Mouse (Mus musculus): ENCODE results near the gene Zfp462. TPM values are rescaled to one million over a fixed set of nuclear protein-coding genes. Genes with fewer than 3 reads are reported as not detected.

Zfp462 gene
- polyA plus RNA-seq, 1 experiment from 2014 or later = 0.57 TPM

DNA sequence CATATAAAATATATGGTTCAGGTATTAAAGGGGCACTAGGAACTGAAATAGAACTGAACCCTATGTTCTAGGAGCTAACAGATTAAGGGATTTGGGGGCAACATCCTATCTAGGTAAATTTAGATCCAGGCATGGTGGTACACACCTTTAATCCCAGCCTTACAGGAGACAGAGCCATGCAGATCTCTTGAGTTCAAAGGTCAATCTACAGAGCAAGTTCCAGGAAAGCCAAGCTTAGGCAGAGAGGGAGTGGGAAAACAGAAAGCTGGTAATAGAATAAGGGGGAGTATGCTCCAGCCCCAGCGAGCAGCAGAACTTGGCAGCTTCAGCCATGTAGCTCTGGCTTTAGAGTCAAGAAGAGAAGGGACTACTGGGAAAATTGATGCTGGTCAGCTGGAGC lies 50.4 kb downstream of the Zfp462 start:
- DNase-seq (ENCODE audit: low spot score) = no peak

DNA sequence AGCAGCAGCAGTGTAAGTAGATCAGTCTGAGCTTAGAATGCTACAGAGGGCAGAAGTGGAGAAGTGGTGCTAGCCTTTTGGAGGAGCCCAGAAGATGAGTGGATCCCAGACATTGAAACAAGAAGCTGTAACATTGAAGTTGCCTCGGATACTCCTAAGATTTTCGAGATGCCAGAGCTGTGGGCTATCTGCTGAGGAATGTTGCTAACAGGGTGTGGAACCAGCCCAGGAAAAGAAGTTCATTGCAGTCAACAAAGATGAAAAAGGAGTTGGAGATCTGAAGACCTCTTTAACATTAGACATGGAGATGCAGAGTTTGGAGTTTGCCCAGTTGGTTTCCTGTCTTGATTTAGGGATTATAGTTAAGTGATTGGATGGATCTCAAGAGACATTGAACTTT lies 51.2 kb downstream of the Zfp462 start:
- DNase-seq (ENCODE audit: low spot score) = no peak

DNA sequence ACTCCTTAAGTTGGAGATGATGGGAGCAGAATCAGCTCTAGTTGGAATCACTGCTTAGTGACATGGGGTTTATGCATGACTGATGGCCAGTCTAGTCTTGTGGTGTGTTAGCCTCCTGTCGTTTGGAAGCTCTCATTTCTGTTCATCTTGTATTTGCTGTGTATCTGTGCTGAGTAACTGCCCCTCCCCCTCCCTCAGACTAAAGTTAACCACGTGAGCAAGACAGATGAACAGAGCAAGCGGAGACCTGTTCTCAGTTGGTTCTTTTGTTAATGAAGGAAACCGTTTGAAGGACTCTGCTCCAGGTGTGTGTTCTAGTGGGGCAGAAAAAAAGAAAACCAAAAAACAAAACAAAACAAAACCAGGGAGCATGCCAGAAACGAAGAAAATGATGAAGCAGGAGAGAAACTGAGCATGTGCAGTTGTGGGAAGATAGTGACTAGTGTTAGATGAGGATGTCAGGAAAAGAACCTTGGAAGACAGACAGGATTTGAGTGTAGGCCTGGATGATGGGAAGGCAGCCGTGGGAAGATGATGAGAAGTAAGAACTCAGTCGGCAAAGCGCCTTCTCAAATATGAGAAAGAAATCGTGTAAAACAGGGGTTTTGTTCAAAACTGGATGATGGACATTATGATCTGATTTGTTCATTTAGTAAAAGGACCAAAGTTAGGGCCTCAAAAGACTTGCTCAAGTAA lies 53.4 kb downstream of the Zfp462 start:
- DNase-seq (ENCODE audit: low spot score) = no peak

DNA sequence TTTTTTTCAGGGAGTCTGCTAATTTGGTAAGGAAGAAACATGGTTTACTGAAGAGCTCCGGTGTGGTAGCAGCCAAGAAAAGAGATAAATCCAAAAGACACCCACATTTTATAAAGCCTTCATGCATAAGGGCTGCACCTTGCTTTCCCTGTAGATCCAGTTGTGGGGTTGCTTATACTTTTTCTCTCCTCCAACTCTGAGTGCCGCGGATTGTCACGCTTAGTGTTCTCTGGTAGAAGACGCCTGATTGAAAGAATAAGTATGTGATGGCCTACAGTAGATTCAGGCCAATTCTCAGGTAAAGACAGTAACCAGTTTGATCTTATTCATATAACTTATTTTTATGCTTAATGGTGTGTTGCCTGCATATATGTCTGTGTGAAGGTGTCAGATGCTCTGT lies 54.7 kb downstream of the Zfp462 start:
- no peak for DNase-seq (ENCODE audit: low spot score)

DNA sequence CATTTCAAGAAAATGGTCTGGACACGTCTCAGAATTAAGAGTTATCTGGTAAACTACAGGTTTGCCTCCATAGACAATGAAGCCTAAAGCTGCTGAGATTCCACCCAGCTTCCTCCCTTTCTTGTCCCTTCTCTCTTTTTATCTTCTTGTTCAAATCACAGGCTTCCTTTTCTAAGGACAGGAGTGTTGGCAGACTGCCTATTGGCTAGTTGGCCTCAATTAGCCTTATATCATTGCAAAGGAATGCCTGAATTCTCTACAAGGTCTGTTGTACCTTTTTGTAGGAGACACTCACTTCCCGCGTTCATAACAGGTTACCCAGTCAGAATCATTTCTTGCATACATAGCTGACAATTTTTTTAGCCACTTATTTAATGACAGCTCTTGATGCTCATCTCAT lies 56.5 kb downstream of the Zfp462 start:
- no peak for DNase-seq (ENCODE audit: low spot score)

DNA sequence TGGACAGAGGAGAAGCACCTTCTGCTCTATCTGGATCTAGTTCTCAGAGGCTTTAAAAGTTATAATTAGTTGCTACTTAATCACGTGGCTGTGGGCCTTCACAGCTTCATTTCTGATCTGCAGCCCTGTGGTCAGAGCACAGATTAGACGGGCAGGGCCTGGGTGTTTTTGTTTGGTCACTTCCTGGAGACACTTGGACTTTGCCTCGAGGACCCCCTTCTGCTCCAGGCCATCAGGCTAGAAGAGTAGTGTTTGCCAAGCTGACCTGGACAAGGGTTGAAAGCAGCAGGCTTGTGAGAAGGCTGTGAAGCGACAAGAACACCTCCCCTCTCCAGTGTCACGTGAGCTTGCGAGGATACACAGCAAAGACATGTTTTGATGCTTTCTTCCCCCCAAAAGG lies 58.3 kb downstream of the Zfp462 start:
- no peak for DNase-seq (ENCODE audit: low spot score)

DNA sequence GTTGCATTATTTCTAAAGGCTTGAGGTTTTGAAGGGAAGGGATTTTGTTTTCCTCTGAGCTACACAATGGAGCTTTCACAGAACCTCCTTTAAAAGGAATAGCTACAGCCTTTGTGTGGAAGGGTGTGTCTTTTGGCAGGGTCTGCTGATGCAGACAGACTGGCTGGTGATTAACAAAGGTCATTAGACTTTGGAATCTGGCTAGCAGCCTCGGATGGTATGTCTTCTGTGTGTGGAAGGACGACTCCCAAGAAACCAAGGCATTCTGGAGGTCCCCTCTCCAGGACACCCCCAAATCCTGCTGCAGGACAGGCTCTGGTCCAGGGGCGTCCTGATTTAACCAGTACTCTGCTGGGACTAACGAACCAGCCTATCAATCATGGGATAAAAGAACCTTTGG lies 60.2 kb downstream of the Zfp462 start:
- DNase-seq (ENCODE audit: low spot score) = no peak

DNA sequence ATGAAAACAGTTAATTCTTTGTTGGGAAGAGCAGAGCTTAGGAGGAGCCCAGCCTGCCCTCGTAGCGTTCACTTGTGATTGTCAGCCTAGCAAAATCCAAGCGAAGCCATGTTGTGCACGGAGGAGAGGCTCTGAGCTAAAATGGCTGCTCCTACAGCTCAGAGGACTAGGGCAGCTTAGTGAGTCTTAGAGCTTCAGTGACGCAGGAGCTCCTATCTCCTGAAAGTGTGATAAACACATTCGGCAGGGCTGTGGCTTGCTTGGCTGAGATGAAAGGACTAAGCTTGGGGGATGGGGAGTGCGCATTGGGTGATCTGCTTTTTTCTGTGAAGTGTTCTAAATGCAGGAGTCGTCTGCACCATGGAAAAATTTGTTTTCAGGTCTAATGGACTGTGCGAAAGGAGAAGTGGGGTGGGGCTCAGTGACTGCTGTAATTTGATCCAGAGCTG lies 60.7 kb downstream of the Zfp462 start:
- no peak for DNase-seq (ENCODE audit: low spot score)

DNA sequence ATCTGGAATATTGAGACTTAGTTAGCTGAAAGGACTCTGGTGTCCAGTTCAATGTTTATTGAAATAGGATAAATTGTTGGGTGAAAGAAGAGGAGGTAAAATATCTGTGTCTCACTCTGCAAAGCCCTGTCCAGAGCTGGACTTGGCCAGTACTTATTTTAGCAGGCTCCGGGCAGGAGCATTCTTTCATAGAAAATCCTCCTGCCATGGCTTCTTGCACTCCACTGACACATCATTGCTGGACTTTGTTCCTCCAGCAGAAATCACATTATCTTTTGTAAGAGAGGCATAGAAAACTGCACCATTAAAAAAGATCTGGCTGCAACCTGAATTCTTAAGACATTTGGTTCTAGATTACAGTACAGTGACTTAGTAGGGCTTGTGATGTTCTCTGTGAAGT lies 61.2 kb downstream of the Zfp462 start:
- DNase-seq (ENCODE audit: low spot score) = no peak

DNA sequence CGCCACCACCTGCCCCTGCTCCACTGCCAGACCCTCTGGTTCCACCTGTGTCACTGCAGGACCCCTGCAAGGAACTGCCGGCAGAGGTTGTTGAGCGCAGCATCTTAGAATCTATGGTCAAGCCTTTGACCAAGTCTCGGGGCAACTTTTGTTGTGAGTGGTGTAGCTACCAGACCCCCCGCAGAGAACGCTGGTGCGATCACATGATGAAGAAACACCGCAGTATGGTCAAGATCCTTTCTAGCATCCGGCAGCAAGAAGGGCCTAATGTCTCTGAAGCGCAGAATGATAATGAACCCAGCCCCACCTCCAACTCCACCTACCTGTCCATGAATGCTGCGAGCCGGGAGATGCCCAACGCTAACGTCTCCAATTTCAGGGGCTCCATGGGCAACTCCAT lies 63.8 kb downstream of the Zfp462 start:
- DNase-seq (ENCODE audit: low spot score) = no peak

DNA sequence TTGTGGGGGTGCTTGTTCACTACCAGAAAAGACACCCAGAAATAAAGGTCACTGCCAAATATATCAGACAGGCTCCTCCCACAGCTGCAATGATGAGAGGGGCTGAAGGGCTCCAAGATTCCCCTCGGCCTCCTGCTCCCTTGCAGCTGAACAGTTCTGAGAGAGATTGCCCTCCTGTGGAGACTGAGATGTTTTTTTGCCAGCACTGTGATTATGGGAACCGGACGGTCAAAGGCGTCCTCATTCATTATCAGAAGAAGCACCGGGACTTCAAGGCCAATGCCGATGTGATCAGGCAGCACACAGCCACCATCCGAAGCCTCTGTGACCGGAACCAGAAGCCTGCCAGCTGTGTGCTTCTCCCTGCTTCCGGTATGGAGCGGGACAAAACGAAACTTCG lies 66.5 kb downstream of the Zfp462 start:
- DNase-seq (ENCODE audit: low spot score) = no peak

DNA sequence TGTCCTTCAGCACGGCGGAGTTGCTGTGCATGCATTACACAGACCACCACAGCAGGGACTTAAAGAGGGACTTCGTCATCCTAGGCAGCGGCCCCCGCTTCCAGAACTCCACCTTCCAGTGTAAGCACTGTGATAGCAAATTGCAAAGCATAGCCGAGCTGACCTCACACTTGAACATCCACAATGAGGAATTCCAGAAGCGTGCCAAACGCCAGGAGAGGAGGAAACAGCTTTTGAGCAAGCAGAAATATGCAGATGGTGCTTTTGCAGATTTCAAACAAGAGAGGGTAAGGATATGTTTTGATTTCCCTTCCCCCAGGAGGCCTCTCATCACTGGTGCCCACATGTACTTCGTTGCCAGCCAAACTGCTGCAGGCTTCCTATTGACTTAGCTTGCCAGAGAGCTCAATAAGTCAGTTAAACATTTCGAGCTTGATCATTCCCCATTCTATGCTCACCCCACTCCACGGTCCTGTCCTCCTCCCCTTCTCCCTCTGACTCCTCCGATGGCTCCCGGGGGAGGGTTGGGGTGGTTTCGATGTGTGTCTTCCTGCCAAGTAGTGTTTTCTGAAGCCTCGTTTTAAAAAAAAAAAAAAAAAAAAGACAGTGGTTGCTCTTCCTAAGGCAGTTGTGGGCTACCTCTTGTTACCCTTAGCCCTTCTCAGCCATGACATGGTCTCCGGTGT lies 68.9 kb downstream of the Zfp462 start:
- no peak for DNase-seq (ENCODE audit: low spot score)

DNA sequence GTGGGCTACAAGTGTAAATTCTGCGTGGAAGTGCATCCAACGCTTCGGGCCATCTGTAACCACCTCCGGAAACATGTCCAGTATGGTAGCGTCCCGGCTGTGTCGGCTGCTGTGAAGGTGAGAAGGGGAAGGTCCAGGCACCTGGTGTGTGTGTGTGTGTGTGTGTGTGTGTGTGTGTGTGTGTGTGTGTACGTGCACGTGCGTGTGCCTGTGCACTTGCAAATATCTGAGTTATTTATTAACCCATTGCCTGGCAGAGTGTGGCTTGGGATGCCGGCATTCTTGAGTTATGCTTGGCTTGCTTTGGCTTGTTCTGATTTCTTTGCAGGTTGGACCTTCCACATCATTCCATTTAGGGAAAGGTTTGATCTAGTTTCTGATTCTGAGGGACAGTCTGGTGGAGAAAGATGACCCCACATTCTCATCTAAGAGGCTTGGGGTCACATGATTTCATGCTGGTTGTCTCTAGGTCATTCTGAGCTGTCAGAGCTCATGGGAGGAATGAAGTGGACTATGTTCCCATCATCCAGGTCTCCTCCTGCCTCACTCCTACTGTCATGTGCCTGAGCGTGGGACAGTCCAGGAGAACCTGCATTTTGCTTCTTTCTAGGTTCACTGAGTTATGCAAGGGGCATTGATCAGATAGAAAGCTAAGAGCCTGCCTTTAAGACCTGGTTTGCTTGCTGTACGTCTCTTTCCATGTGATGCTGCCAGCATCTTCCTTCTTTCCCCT lies 70.0 kb downstream of the Zfp462 start:
- DNase-seq (ENCODE audit: low spot score) = no peak

DNA sequence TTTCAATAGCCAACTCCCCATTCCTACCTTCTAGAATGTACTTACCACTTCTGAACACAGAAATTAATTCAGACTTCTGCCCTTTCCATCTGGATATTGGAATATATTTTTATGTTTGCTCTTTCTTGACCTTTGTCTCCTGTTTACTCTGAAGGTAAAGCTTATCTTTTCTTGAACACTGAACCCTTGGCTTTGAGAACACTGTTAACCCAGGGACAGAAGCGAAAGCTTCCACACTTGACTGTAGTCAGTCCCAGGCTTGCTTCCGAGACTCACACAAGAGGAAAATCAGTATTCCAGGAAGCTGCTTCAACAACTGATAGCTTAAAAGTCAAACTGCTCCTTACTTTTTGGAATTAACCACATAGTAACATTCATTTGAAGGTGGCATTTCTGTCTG lies 70.7 kb downstream of the Zfp462 start:
- no peak for DNase-seq (ENCODE audit: low spot score)

DNA sequence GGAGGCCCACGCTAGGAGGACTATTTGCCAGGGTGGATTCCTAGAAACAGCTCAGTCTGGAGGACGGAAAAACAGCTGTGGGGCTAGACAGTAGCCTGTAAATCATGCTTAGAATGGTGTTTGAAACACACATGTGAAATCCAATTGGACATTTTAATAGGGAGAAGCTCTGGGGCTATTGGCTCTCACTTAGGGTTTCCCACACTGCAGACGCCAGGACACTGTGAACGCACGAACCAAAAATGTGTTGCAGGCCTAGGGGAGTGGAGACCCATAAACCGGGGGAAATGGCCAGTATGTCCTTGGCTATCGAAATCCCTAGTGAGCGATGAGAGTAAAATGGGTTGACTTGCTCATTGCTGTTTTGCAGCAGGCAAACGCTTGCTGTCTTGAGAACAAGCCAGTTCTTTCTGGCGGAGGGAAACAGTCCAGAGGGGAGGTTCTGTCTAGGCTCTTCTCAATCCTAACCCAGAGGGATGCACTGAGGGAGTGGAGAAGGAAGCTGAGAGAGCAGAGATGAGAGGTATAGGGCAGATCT lies 81.3 kb downstream of the Zfp462 start:
- DNase-seq (ENCODE audit: low spot score) = no peak

DNA sequence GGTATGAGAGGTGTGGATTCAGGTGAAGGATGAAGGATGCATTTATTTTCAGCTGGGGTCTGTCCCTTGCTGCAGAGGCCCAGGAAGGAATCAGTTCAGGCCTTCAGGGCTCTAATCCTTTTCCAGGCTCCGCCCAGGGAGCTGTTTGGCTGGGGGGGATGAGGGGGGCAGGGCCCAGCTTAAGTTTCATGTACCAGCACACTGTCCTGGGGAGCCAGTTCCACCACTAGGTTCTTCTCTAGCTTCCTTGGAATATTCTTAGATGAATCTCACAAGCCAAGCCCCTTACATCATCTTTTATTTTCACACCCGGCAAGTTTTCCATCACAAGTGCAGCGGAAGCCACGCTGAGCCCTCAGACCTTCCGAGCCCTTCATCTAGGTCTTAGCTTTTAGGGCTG lies 85.6 kb downstream of the Zfp462 start:
- DNase-seq (ENCODE audit: low spot score) = no peak

DNA sequence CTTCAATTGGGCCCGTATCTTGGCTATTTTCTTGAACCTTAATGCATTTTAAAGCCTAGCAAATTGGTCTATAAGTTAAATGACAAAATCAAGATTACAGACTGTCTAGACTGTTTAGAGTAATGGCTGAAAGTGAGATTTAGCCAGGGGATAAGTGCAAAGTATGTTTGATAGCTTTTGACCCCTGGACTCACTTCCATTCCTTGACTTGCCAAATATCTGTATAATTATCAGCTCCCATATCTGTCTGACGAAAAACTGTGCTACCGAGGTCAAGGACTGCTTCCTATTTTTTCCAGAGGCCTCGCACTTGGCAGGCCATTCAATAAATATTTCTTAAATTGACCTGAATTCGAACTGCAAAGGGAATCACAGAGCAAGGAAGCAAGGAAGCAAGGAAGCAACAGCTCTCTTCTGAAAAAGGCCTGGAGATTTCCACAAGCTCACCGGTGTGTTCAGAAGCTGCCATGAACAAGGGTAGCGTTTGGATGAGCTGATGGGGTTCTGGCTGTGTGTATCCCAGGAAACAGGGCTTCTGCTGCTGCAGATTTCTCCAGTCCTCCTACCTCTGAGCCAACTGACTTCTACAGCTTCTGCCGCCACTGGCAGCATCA lies 87.6 kb downstream of the Zfp462 start:
- DNase-seq (ENCODE audit: low spot score) = no peak

DNA sequence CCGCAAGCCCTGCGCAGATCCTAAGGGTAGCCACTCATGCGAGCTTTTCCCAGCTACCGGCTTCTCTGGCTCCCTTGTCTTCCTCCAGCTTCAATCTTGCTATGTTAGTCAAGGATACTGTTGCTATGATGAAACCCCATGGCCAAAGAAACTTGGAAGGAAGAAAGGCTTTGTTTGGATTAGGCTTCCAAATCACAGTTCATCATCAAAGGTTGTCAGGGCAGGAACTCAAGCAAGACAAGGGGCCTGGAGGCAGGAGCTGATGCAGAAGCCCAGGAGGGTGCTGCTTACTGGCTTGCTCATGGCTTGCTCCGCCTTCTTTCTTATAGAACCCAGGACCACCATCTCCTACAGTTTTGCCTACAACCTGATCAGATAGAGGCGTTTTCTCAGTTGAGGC lies 88.6 kb downstream of the Zfp462 start:
- DNase-seq (ENCODE audit: low spot score) = no peak

DNA sequence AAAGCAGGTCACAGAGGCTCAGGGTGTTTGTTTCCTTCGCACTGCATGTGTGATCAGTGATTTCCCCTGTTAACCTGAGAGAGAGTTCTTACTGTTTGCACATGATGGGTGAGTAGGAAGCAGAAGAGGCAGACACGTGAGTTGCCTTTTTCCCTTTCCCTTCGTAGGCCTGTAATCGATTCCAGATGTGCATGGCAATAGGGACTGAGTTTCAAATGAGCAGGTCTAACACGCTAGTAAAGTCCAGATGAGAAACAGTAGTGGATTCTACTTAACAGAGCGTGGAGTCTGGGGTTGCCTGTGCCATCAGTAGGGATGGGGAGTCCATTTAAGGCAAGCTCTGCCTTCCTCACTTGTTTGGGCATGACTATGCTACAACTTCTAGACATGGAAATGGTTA lies 93.3 kb downstream of the Zfp462 start:
- DNase-seq (ENCODE audit: low spot score) = no peak

DNA sequence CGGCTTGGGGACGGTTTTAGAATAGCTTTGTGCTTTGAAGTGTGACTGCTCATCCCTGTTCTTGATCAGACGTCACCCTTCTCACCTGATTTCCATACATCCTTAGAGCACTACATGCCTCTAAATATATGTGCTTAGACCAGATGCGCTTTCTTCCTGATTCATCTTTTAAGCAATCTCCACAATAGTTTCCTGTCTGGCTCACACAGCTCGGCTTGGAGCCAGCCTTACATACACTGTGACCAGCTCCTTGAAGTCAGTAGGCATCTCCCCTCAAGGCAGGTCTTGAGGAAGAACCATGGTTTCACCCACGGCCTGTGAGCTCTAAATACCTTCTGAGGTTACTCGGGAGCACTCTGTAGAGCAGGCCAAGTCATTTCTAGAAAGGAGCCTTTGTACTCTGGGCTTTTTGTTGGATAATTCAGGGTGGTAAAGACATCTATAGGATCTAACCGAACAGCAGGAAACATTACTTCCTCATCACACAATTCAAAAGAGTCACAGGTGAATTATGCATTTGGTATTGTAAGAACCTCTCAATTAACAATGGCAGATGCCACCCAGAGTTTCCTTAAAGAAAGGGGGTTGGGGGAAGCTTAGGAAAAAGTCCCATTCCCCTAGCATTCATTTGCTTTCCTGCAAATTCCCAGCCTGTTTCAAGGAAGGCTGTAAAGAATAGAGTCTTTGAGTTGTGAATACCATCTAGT lies 95.6 kb downstream of the Zfp462 start:
- no peak for DNase-seq (ENCODE audit: low spot score)

DNA sequence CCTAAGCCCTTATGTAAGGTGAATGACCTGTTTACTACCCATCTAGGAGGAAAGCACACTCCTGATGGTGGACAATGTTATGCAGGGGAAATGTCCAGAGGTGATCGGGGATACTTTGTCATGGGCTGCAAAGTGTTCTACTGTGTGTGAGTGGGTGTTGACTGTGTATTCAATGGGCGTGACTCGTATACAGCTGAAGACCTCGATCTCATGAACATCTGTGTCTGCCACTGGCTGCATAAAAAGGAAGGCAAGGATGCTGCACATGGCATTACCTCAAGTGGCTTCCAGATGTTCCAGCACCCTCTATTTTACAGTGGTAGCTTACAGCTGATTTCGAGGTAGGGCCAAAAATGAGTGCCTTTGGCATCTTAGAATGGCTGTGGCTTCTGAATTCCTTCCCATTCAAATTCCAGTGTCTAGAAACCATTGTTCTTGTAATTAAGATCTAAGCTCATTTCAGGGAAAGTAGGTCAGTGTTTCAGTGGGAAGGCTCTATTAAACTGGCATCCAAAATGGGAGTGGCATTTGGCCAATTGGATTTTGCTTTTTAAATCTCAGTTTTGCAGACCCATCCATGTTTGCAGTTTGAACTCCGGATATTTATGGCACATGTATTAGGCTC lies 96.4 kb downstream of the Zfp462 start:
- DNase-seq (ENCODE audit: low spot score) = no peak

Data from thymus, postnatal 0 days (tissue).